Mouse (Mus musculus) cerebellum, adult 2 months (tissue): ENCODE measurements at regions not wholly inside any gene's neighbourhood (a gene's known extent, or its start where the extent isn't known, plus 50 kb on each side); places are given as distances from the start of the nearest gene placed in this dataset.

Experiments
- DNase-seq, 2 experiments: peaks; one replicate each; pipeline ENCODE4 v3.0.0; 2021
- H3K27ac ChIP-seq: fragments of 200-500 bp; 2 replicates; pipeline ENCODE4 v1.5.1; 2012; ENCODE audit warnings: low read length, control low read depth, inconsistent platforms; ENCODE audit not compliant: insufficient read depth
- H3K27me3 ChIP-seq: fragments of 200-500 bp; 2 replicates; pipeline ENCODE4 v1.6.1; 2012; ENCODE audit warnings: inconsistent platforms, mild to moderate bottlenecking, low read length, moderate library complexity; ENCODE audit not compliant: control insufficient read depth, insufficient read depth
- H3K4me1 ChIP-seq: fragments of 200-500 bp; 2 replicates; pipeline ENCODE4 v1.6.1; 2011; ENCODE audit warnings: low read length; ENCODE audit not compliant: control insufficient read depth, insufficient read depth
- H3K4me3 ChIP-seq: fragments of 200-500 bp; replicated peaks from 2 replicates; pipeline ENCODE3; 2011; ENCODE audit warnings: mild to moderate bottlenecking, low read depth, low read length, control low read depth; ENCODE audit not compliant: insufficient read depth
- CTCF ChIP-seq: fragments of 200-500 bp; IDR thresholded peaks from 2 replicates; pipeline ENCODE4 v1.5.1; 2011; ENCODE audit warnings: low read depth, mild to moderate bottlenecking, control low read depth, low read length, moderate library complexity, borderline replicate concordance; ENCODE audit not compliant: insufficient read depth
- POLR2A ChIP-seq: fragments of 200-500 bp; IDR thresholded peaks from 2 replicates; pipeline ENCODE4 v1.6.1; 2011; ENCODE audit warnings: low read length, control low read depth, borderline replicate concordance; ENCODE audit not compliant: insufficient read depth
- WGBS: fragments of 180-500 bp; shearing (Covaris S2); methylation state at CpG from one replicate; pipeline ENCODE4 v1.1.7; 2018; 5-methylcytosine and 5-hydroxymethylcytosine counted together

GRCm38 (mm10) chr14:120678533-120678932, 200.3 kb downstream of the Rap2a start:
- TF ChIP-seq CTCF (no peak), POLR2A (no peak)
- H3K4me3 ChIP-seq, result no peak overlapping the region
- no peaks in the 10 kb centered on the region for H3K27me3 ChIP-seq
- DNase-seq, result no peak
- no peak overlapping the region for H3K27ac ChIP-seq
- H3K4me1 ChIP-seq, result no peaks in the 10 kb centered on the region
- WGBS, result 66% methylated on average over 9 of the region's 9 CpGs

GRCm38 (mm10) chr14:120679072-120679471, 200.8 kb downstream of the Rap2a start:
- H3K27ac ChIP-seq, result no peak overlapping the region
- TF ChIP-seq POLR2A (no peak), CTCF (no peak)
- no peaks in the 10 kb centered on the region for H3K27me3 ChIP-seq
- WGBS, result 73% methylated on average over 2 of the region's 2 CpGs
- H3K4me3 ChIP-seq, result no peak overlapping the region
- no peaks in the 10 kb centered on the region for H3K4me1 ChIP-seq
- DNase-seq, result no peak

GRCm38 (mm10) chr14:120680272-120680671, 202.0 kb downstream of the Rap2a start:
- Histone ChIP-seq H3K4me3 (no peak overlapping the region), H3K27me3 (no peaks in the 10 kb centered on the region), H3K27ac (no peak overlapping the region), H3K4me1 (no peaks in the 10 kb centered on the region)
- DNase-seq, result no peak
- 83% methylated on average over 2 of the region's 2 CpGs for WGBS
- TF ChIP-seq POLR2A, result no peak
- TF ChIP-seq CTCF, result no peak

- TF ChIP-seq CTCF (no peak), POLR2A (no peak)
- Histone ChIP-seq H3K27ac (no peak overlapping the region), H3K27me3 (no peaks in the 10 kb centered on the region), H3K4me1 (no peaks in the 10 kb centered on the region), H3K4me3 (no peak overlapping the region)
- DNase-seq, result no peak
- WGBS, result 82% methylated on average over 4 of the region's 4 CpGs
Measured at GRCm38 (mm10) chr14:120685263-120685662, 207.0 kb downstream of the Rap2a start.

GRCm38 (mm10) chr14:120685877-120686276, 207.6 kb downstream of the Rap2a start:
- no peak overlapping the region for H3K4me3 ChIP-seq
- no peaks in the 10 kb centered on the region for H3K27me3 ChIP-seq
- no peak for TF ChIP-seq POLR2A
- no peak for TF ChIP-seq CTCF
- DNase-seq, result no peak
- 91% methylated on average over 7 of the region's 7 CpGs for WGBS
- H3K27ac ChIP-seq, result no peak overlapping the region
- no peaks in the 10 kb centered on the region for H3K4me1 ChIP-seq

GRCm38 (mm10) chr14:120686751-120687150, 208.5 kb downstream of the Rap2a start:
- Histone ChIP-seq H3K4me1 (no peaks in the 10 kb centered on the region), H3K27me3 (no peaks in the 10 kb centered on the region), H3K27ac (no peak overlapping the region), H3K4me3 (no peak overlapping the region)
- TF ChIP-seq CTCF (no peak), POLR2A (no peak)
- no peak for DNase-seq
- WGBS, result 30% methylated on average over 4 of the region's 4 CpGs

- Histone ChIP-seq H3K4me3 (no peak overlapping the region), H3K4me1 (no peaks in the 10 kb centered on the region), H3K27ac (no peak overlapping the region), H3K27me3 (no peaks in the 10 kb centered on the region)
- no peak for DNase-seq
- TF ChIP-seq POLR2A, result no peak
- TF ChIP-seq CTCF, result no peak
- WGBS, result 85% methylated on average over 4 of the region's 4 CpGs
Measured at GRCm38 (mm10) chr14:120699378-120699777, 211.6 kb upstream of the Ipo5 start.

GRCm38 (mm10) chr14:120705301-120705801, 205.7 kb upstream of the Ipo5 start:
- DNase-seq, result no peak
- TF ChIP-seq CTCF (no peak), POLR2A (no peak)
- Histone ChIP-seq H3K27ac (no peak overlapping the region), H3K4me1 (no peaks in the 10 kb centered on the region), H3K4me3 (no peak overlapping the region), H3K27me3 (no peaks in the 10 kb centered on the region)
- WGBS, result 20% methylated on average over 4 of the region's 4 CpGs
